Mouse (Mus musculus): ENCODE results near the gene Slmap. TPM values are rescaled to one million over a fixed set of nuclear protein-coding genes. Genes with fewer than 3 reads are reported as not detected.
"Not testable (repeated sequence)": the region's sequence is repeated elsewhere in the genome, so short reads cannot be mapped to it uniquely, and the experiment has no call there.

Gene Slmap
- total RNA-seq, 2 experiments from 2014 or later: 76.2 to 84.7 TPM

DNA sequence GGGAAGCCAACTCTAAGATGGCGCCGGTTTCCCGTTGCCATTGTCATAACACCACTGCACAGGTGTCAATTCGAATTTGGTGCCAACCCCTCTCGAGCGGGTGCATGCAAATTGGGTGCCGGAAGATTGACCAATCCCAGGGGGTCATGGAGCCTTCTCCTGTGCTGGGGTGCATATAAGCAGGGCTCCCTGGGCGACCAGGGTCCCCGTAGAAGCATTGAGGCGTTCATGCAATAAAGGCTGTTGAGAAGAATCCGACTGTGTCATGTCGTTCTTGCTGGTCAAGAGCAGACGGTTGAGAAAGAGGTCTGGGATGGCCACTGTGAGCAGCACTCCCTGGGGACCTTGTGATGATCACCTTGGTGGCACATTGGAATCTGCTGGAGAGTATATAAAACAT is 142.9 kb downstream of the Slmap start:
- no peak for DNase-seq

DNA sequence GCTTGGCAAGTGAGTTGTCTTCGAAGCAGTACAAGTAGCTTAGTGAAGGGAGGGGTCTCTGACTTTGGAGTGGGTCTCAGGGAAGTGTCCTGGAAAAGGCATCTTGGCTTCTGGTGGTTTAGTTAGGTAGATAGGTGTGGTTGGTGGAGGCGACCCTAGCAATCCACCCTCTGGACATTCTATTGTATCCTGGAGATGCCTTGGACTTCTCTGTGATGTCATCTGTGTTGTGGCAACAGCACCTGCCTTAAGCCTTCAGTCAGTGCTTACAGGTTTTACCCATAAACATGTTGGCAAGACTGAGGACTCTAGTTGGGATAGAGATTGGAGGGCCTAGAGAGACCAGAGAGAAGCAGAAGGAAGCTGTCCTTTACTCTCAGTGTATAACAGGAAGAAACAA is 145.8 kb downstream of the Slmap start:
- not testable (repeated sequence) for DNase-seq

DNA sequence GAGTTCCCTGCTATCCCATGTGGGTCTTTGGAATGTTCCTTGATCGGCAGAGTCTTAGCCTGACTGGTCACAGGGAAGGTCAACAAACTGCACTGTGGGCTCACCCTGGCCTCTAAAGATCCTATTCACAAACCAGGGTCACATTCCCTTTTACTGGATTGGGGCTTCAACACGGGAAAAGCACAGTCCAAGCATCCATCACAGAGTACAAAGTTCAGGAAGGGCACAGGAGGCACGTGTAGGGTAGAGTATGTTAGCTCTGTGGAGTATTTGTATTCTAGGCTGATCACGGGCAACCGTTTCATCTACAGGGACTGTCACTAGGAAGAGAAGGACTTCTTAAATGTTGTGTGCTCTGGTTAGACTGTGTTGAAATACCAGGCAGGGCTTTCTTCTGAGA is 147.7 kb downstream of the Slmap start:
- DNase-seq: not testable (repeated sequence)

DNA sequence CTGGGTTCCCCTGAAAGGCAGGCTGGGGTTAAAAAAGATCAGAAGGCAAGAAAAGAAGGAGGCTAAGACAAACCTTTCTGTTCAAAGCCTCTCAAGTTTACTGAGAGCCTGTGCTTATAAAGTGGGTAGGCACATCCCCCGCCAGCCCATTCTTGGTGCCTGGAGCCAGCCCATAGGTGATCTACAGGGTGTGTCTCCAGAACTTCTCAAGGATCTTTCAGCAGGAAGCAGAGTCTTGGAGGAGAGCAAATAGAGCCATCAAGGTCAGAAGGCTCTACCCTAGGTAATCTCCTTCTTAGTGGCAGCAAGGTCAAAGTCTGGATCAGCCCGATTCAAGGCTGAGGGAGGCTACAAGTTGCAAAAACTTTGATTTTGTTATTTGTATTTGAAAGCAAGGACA is 149.1 kb downstream of the Slmap start:
- DNase-seq: not testable (repeated sequence)

DNA sequence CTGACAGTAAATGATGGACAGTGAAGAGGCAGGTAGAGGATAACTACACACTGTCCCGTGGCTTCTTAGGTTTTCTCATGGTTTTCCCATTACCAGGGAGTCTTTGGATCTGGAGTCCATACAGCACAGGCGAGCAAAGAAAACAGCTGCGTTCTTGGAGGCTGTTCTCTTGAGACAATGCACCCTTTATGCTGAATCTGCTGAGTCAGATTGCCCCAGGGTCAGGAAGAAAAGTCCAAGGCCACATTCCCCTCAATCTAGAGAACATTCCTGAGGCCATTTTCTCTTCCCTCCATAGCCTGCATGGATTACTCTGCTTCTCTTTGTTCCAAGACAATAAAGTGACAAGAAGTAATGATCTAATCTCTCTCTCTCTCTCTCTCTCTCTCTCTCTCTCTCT is 155.7 kb downstream of the Slmap start:
- no peak for DNase-seq

DNA sequence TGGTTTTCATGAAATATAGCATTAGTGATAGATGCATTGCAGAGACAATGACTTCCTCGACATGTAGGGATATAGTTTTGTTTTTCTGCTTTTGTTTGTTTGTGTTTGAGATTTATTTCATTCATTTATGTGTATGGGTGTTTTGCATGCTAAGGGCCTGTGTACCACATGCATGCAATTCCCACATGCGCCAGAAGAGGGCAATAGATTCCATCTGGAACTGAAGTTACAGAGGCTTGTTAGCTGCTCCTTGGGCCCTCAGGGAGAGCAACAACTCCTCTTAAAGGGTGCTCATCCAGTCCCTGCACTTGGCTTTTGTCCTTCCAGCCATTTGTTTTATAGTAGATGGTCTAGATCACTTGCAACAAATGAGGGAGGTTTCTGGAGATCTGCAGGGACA is 158.1 kb downstream of the Slmap start:
- peak; percentile 75 to 76 for DNase-seq

Other genes with a start within 250 kb of the Slmap start
- 10 to 100 TPM; 31.2 to 39.6 TPM for gene Dennd6a, start 38.9 kb upstream of the Slmap start, total RNA-seq (2021)
- 100 to 1,000 TPM; 196 to 225 TPM for gene Arf4, start 103.1 kb upstream of the Slmap start, total RNA-seq (2021)
- 10 to 100 TPM; 10.6 to 12.5 TPM for gene Pde12, start 135.0 kb upstream of the Slmap start, total RNA-seq (2021)
- gene Dnah12, start 158.3 kb upstream of the Slmap start, total RNA-seq (2021): under 1 TPM in 1 of 2 experiments, not detected in 1; 0.03 TPM

Data from adrenal gland, postnatal 36 days (tissue).